Mouse (Mus musculus): ENCODE results near the gene Abca14. TPM values are rescaled to one million over a fixed set of nuclear protein-coding genes. Genes with fewer than 3 reads are reported as not detected.

Gene Abca14
- polyA plus RNA-seq, 1 experiment from 2014 or later = not detected

Other genes with a start within 250 kb of the Abca14 start
- not detected in 2 replicates for gene Dnah3, start 108.7 kb upstream of the Abca14 start, polyA plus RNA-seq (2015; fragmentation: Nextera tagmentation; extraction: Ambion mirVana)
- gene Tmem159, start 101.6 kb upstream of the Abca14 start, polyA plus RNA-seq (2015; fragmentation: Nextera tagmentation; extraction: Ambion mirVana) = 26.6 and 29.0 TPM in 2 replicates
- gene Zp2, start 58.7 kb upstream of the Abca14 start, polyA plus RNA-seq (2015; fragmentation: Nextera tagmentation; extraction: Ambion mirVana) = not detected in 2 replicates
- 0.06 and 0.15 TPM in 2 replicates for gene Anks4b, start 30.1 kb upstream of the Abca14 start, polyA plus RNA-seq (2015; fragmentation: Nextera tagmentation; extraction: Ambion mirVana)
- 20.0 and 29.2 TPM in 2 replicates for gene Crym, start 1.9 kb upstream of the Abca14 start, polyA plus RNA-seq (2015; fragmentation: Nextera tagmentation; extraction: Ambion mirVana)
- gene Abca15, start 124.7 kb downstream of the Abca14 start, polyA plus RNA-seq (2015; fragmentation: Nextera tagmentation; extraction: Ambion mirVana) = not detected in 2 replicates
- gene Abca16, start 205.7 kb downstream of the Abca14 start, polyA plus RNA-seq (2015; fragmentation: Nextera tagmentation; extraction: Ambion mirVana) = 0.10 TPM in 1 of 2 replicates, not detected in the other

Data from embryonic facial prominence, embryonic 13.5 days (tissue).